Mouse (Mus musculus) thymus, adult 2 months (tissue): ENCODE data around the gene Zmiz1. TPM values are rescaled to one million over a fixed set of nuclear protein-coding genes. Genes with fewer than 3 reads are reported as not detected.

ENCODE experiments used
- DNase-seq: peaks from one replicate; pipeline ENCODE4 v3.0.0; 2021
- H3K27ac ChIP-seq: fragments of 200-500 bp; 2 replicates; pipeline ENCODE4 v1.5.1; 2012; ENCODE audit warnings: low read length, control low read depth; ENCODE audit not compliant: control insufficient read depth, insufficient read depth
- H3K27me3 ChIP-seq: fragments of 200-500 bp; 2 replicates; pipeline ENCODE4 v1.6.1; 2012; ENCODE audit warnings: mild to moderate bottlenecking, low read length, moderate library complexity, mixed read lengths; ENCODE audit not compliant: control insufficient read depth, insufficient read depth
- H3K36me3 ChIP-seq: fragments of 200-500 bp; 2 replicates; pipeline ENCODE4 v1.6.1; 2012; ENCODE audit warnings: mild to moderate bottlenecking, low read length, moderate library complexity; ENCODE audit not compliant: control insufficient read depth, insufficient read depth
- H3K4me1 ChIP-seq: fragments of 200-500 bp; replicated peaks from 2 replicates; pipeline ENCODE4 v1.6.1; 2012; ENCODE audit warnings: low read length; ENCODE audit not compliant: control insufficient read depth, insufficient read depth
- H3K4me3 ChIP-seq: fragments of 200-500 bp; 2 replicates; pipeline ENCODE4 v1.5.1; 2012; ENCODE audit warnings: mild to moderate bottlenecking, low read length, control low read depth, moderate library complexity; ENCODE audit not compliant: control insufficient read depth, insufficient read depth
- CTCF ChIP-seq: fragments of 200-500 bp; IDR thresholded peaks from 2 replicates; pipeline ENCODE4 v1.5.1; 2012; ENCODE audit warnings: mild to moderate bottlenecking, control low read depth, low read length, moderate library complexity, borderline replicate concordance; ENCODE audit not compliant: control insufficient read depth, poor library complexity, insufficient read depth; ENCODE audit errors: extremely low read depth
- POLR2A ChIP-seq: fragments of 200-500 bp; IDR thresholded peaks from 2 replicates; pipeline ENCODE4 v1.6.1; 2012; ENCODE audit warnings: mild to moderate bottlenecking, low read length, control low read depth, moderate library complexity; ENCODE audit not compliant: control insufficient read depth, poor library complexity, insufficient read depth; ENCODE audit errors: extremely low read depth
- WGBS: fragments of 180-500 bp; shearing (Covaris S2); methylation state at CpG from one replicate; pipeline ENCODE4 v1.1.7; 2018; 5-methylcytosine and 5-hydroxymethylcytosine counted together
- polyA plus RNA-seq: library from polyadenylated mRNA; depleted of rRNA; stranded (reverse); fragments of >200 nt; gene quantifications from 2 replicates; pipeline ENCODE4 v1.2.3, GENCODE M21; 2012

Zmiz1 gene
- polyA plus RNA-seq, 1 experiment = 58.9 TPM

DNA sequence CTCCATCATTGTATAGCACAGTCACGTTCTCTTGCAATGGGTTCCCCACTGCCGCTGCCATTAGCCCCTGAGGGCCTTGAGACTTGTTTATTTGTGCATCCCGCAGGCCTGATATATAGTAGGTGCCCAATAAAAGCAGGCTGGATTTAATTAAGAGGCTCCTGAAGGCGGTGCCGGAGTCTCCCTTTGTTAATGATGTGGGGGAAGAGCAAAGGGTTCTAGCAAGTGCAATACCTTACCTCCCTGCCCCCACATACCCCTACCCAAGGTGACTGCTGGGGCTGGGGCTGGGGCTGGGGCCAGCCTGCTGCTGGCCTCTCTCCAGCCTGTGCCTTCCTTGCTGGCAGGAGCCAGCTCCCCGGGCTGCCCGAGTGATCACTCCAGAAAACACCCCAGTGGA is 39.4 kb downstream of the Zmiz1 start:
- no peaks in the 10 kb centered on the region for H3K36me3 ChIP-seq
- no peak for DNase-seq
- H3K4me3 ChIP-seq = no peak overlapping the region
- H3K4me1 ChIP-seq = peaks cover 36% of the 10 kb centered on the region
- no peaks in the 10 kb centered on the region for H3K27me3 ChIP-seq
- WGBS = 95% methylated on average over 7 of the region's 7 CpGs
- H3K27ac ChIP-seq = no peak overlapping the region
- TF ChIP-seq CTCF = no peak
- TF ChIP-seq POLR2A = no peak

DNA sequence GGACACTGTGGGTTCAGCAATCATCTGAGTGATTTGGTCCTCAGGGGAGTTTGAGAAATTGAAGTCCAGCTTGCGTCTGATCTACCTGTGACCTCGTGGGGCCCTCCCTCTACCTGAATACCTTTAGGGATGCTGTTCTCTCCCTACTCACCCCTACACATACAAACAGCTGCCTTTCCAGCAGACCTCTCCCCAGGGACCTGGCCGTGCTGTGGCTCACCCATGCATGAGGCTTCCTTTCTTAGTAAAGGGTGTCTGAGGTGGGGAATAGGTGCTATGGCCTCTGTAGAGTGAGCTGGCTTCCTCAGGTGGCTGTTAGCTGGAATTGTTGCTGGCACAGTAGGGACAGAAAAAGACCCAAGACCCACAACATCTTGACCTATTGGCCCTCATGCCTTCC is 40.5 kb downstream of the Zmiz1 start:
- TF ChIP-seq CTCF (no peak), POLR2A (no peak)
- no peaks in the 10 kb centered on the region; the same call in 1 of the 2 replicates for H3K36me3 ChIP-seq
- no peak overlapping the region for H3K27ac ChIP-seq
- no peak overlapping the region for H3K4me3 ChIP-seq
- H3K4me1 ChIP-seq = peaks cover 30% of the 10 kb centered on the region
- WGBS = 91% methylated on average over 3 of the region's 3 CpGs
- DNase-seq = no peak
- H3K27me3 ChIP-seq = no peaks in the 10 kb centered on the region

DNA sequence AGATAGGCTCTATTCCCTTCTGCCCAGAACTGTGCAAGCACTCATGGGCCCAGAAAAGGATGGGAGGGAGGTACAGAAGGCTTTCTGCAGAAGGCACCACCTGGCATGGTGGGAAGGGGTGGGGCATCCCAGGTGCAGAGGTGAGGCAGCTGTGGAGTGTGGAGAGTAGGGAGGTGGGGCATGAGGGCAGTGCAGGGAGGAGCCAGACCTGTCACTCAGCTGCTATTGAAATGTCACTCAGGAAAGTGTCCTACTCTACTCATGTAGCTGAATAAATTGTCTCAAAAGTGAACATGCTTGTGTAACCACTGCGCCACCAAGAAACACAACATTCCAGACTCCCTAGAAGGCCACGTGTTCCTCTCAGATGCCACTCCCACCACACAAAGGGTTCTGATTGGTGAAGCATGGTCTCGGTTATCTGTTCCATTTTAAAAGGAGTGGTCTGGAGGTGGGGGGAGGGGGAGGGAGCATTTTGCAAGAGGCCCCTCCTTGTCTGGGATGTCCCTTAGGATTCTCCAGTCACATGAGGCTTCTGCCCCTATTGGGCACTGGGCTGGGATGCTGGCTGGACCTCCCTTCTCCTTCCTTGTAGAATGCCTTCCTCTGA is 41.6 kb downstream of the Zmiz1 start:
- peaks cover 39% of the 10 kb centered on the region for H3K4me1 ChIP-seq

GRCm38 (mm10) chr14:25501481-25501880 is 42.5 kb downstream of the Zmiz1 start:
- H3K27me3 ChIP-seq = no peaks in the 10 kb centered on the region
- TF ChIP-seq POLR2A = no peak
- TF ChIP-seq CTCF = no peak
- DNase-seq = no peak

More for the DNA sequence above, 41.6 kb downstream of the Zmiz1 start:
- Histone ChIP-seq H3K27me3 (no peaks in the 10 kb centered on the region), H3K4me3 (no peak overlapping the region), H3K36me3 (no peaks in the 10 kb centered on the region; the same call in 1 of the 2 replicates), H3K27ac (no peak overlapping the region)
- DNase-seq = no peak
- WGBS = 75% methylated on average over 3 of the region's 3 CpGs
- TF ChIP-seq POLR2A = no peak
- TF ChIP-seq CTCF = no peak

DNA sequence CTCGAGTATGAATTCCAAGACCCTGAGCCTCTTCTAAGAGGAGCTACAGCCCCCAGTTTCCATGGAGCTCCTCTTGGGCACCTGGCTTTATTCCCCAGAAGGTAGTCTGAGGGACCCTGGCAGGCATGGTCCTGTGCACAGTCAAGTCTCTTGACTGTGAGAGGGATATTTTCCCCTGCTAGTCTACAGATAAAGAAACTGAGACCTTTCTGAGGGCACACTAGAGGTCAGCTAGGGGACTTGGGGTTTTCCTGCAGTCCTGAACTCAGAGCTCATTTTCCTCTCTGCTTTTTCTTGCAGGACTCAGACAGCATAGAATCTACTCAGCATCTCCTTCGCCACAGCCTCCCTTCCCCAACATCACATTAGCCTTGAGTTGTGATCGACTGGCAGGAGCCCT is 43.4 kb downstream of the Zmiz1 start:
- H3K4me1 ChIP-seq = peaks cover 39% of the 10 kb centered on the region
- WGBS = 97% methylated on average over 3 of the region's 3 CpGs
- no peak for DNase-seq
- H3K27me3 ChIP-seq = no peaks in the 10 kb centered on the region
- no peak for TF ChIP-seq CTCF
- no peak for TF ChIP-seq POLR2A
- no peak overlapping the region for H3K4me3 ChIP-seq
- H3K27ac ChIP-seq = no peak overlapping the region
- no peaks in the 10 kb centered on the region; the same call in 1 of the 2 replicates for H3K36me3 ChIP-seq

More at GRCm38 (mm10) chr14:25501481-25501880, 42.5 kb downstream of the Zmiz1 start:
- H3K4me1 ChIP-seq = peaks cover 39% of the 10 kb centered on the region
- 43% methylated on average over 5 of the region's 5 CpGs for WGBS
- no peaks in the 10 kb centered on the region; the same call in 1 of the 2 replicates for H3K36me3 ChIP-seq
- no peak overlapping the region for H3K4me3 ChIP-seq
- no peak overlapping the region for H3K27ac ChIP-seq

GRCm38 (mm10) chr14:25504241-25504640 is 45.3 kb downstream of the Zmiz1 start:
- H3K4me1 ChIP-seq = peaks cover 42% of the 10 kb centered on the region
- no peak overlapping the region for H3K27ac ChIP-seq
- no peaks in the 10 kb centered on the region for H3K27me3 ChIP-seq
- H3K4me3 ChIP-seq = no peak overlapping the region
- H3K36me3 ChIP-seq = no peaks in the 10 kb centered on the region; the same call in 1 of the 2 replicates
- DNase-seq = no peak
- no peak for TF ChIP-seq CTCF
- no peak for TF ChIP-seq POLR2A
- WGBS = 64% methylated on average over 3 of the region's 3 CpGs

GRCm38 (mm10) chr14:25505201-25505671 is 46.3 kb downstream of the Zmiz1 start:
- H3K27ac ChIP-seq = no peak overlapping the region
- DNase-seq = no peak
- H3K27me3 ChIP-seq = no peaks in the 10 kb centered on the region
- 50% methylated on average over 6 of the region's 6 CpGs for WGBS
- H3K4me1 ChIP-seq = peaks cover 34% of the 10 kb centered on the region
- H3K4me3 ChIP-seq = no peak overlapping the region
- no peaks in the 10 kb centered on the region; the same call in 1 of the 2 replicates for H3K36me3 ChIP-seq
- TF ChIP-seq CTCF = no peak
- TF ChIP-seq POLR2A = no peak
